Mouse (Mus musculus) thymus, postnatal 14 days (tissue): ENCODE measurements around the gene Lrrc49.

Experiments
- DNase-seq: peaks from one replicate; pipeline ENCODE4 v3.0.0; 2021

Gene Lrrc49

GRCm38 (mm10) chr9:60687891-60688324 lies at the start of gene Lrrc49:
Gene Lrrc49, minus strand, starts transcription at chr9:60688158.
- peak; percentile 78 for DNase-seq

- DNase-seq = no peak
These were observed 46.4 kb upstream of the Lrrc49 start for GRCm38 (mm10) chr9:60734321-60734720.

DNA sequence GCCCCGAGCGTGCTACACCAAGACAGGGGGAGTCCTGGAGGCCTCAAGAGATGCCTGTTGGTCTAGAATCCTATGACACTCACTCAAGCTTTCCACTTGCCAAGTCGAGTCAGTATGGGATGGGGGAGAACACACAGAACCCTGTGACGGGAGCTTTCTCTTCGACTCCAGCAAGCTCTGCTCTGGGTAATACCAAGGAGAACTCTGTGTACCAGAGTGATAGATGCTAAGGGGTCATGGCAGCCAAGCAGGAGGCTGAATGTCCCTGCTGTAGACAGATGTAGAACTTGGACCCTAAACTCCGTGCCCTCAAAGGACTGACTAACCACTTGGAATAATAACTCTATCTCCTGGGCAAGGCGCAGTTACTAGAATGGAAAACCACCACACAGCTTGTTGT lies 37.0 kb upstream of the Lrrc49 start:
- no peak for DNase-seq

DNA sequence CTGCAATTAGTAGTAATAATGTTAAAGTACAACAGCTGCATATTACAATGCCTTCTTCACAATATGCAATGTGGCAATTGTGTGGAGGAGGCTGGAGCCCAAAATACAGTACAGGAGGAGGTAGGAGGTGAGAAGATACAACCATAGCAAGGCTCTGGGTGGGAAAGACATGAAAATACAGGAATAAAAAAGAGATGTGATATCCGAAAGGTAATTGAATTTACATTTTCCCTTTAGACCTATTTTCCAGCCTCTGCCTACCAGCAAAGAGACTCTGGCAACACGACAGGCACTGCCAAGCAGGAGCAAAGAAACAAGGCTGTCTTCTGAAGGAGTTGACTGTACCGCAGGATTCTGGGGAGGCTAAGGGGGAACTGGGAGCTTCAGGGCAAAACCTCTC lies 31.7 kb upstream of the Lrrc49 start:
- no peak for DNase-seq

DNA sequence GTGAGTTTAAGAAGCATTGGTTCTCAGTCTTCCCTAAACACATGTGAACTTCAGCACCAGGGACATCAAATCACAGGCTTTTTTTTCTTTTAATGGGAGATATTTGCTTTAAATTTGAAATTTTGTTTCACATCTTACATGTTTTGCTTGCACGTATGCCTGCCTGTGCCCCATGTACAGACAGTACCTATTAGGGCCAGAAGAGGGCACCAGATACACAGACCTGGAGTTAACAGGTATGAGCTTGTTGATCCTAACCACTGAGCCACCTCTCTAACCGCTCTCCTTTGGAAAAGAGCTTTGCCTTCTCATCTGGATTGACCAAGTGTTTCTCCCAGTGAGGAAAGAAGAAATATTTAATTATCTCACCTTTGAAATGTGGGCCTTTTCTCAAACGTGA lies 30.3 kb upstream of the Lrrc49 start:
- DNase-seq = peak; percentile 64

DNA sequence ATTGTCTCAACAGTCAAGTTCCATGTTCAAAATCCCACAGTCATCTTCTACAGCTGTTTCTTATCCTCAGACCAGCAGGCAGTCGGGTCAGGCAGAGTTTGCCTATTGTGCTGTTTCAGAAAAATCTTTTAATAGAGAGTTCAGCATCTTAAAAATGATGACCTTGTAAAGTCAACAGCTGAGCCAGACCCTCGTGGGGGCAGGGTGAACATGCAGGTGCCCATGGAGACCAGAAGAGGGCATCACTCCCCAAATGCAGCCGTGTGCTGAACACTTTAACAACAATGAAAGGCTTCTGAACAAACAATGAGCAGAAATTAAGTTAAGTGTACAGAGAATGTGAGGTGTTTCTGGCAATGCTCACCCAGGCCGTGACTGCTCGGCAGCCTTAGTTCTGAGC lies 27.9 kb upstream of the Lrrc49 start:
- no peak for DNase-seq

GRCm38 (mm10) chr9:60715271-60715670 lies 27.3 kb upstream of the Lrrc49 start:
- no peak for DNase-seq

- DNase-seq = no peak
These were observed 26.2 kb upstream of the Lrrc49 start for GRCm38 (mm10) chr9:60714191-60714590.

- DNase-seq = no peak
These were observed 25.7 kb upstream of the Lrrc49 start for GRCm38 (mm10) chr9:60713616-60714015.

GRCm38 (mm10) chr9:60712771-60713541 lies 25.0 kb upstream of the Lrrc49 start, which contains the start of gene Larp6:
Gene Larp6, plus strand, starts transcription at chr9:60712989.
- no peak for DNase-seq

DNA sequence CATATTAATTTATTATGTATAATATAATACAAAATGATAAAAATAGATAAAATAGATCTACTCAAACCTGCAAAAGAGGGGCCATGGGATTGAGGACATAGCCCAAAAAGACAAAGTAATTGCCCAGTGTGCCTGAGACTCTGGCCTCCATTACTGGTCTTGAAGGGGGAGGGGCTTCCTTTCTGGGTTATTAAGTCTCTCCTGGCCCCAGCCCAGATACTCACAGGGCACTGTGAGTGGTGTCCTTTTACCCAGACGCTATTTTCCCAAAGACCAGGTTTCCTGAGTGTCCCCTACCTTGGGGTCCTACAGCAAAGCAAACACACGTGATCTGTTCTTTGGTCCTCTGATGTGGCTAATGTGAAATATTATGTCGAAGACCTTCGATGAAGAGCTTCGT lies 24.1 kb upstream of the Lrrc49 start:
- no peak for DNase-seq

DNA sequence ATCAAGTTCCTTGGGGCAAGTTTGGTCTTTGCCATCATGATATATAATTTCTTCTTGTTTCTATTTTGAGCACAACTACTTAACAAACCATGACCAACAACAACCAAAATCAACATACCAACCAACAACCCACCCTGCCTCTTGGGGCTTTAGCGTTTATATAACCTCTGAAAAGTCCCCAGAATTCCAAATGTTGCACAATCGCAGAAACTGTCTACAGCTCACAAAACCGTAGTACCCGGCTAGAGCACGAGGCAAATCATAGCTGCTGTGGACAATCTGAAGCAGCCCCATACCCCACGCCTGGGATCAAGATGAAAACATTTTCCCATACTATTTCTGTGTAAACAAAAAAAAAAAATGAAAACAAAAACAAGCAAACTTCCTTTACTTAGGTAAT lies 21.8 kb upstream of the Lrrc49 start:
- no peak for DNase-seq

DNA sequence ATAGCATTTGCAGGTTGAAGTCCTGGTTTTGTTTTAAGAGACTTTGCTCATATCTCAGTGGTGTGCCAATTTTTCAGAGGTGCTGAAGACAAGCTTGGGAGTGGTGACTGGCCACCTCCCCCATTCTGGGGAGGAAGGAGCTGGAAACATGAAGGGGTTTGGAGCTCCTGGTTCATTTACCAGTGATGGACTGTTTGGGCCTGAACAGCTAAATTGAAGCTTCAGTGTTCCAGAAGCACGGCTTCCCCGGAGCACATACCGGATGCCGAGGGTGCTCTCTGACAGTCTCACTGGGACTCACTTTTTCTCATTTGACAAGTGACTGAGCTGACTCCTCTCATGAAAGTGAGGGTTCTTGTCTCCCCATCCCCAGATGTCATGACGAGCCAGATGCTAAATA lies 20.6 kb upstream of the Lrrc49 start:
- DNase-seq = no peak

GRCm38 (mm10) chr9:60707594-60707993 lies 19.6 kb upstream of the Lrrc49 start:
- no peak for DNase-seq

- no peak for DNase-seq
These were observed 11.7 kb upstream of the Lrrc49 start for GRCm38 (mm10) chr9:60699581-60700231.

GRCm38 (mm10) chr9:60696271-60696985 lies 8.5 kb upstream of the Lrrc49 start:
- no peak for DNase-seq

DNA sequence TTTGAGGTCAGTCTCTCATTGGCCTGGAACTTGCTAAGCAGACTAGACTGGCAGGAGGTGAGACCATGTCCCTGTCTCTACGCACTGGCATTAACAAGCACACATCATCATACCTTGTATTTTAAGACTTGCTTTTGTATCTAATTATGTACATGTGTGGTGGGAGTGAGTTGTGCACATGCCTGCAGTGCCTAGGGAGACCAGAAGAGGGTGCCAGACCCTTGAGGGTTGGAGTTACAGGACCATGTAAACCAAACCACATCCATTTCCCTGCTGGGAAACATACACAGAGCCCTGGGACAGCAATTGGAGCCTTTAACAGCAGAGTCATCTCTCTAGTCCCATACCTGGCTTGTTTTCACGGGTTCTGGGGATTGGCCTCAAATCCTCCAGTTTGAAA lies 6.0 kb upstream of the Lrrc49 start:
- DNase-seq = peak; percentile 28

GRCm38 (mm10) chr9:60692624-60693023 lies 4.7 kb upstream of the Lrrc49 start:
- DNase-seq = no peak

DNA sequence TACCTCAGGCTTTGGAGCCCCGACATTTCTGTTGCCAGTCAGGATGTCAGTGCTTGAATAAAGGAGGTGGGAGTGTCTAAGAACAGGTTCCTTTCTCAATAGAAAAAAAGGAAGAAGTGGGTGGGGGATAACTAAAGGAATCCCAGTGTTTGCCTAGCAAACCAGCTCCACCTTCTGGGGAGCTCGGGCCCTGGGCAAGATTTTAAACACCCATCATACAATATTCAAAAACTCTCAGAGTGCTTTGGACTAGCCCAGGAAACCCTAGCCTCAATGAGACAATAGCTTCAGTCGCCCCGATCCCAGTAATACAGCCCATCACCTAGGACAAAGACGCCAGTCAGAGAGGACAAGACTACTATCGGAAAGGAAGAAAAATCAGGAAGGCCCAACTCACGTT lies 543 bp downstream of the Lrrc49 start:
- no peak for DNase-seq

DNA sequence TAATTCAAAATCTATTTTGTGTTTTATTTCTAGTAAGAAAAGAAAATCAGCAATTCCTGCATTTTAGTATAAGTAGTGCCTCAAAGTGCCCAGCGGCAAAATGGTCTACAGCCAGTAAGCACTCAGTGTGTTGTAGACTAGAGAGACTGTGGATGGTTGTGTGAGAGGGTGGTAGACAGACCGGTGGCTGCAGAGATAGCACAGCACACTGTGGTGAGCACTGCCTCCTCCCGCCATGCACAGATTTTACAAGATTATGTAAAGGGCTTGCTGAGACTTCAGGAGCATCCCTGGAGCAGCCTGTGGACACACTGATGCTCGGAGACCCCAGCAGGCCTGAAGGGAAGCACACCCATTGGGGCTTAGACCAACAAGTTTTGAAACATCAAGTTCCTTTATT lies 5.2 kb downstream of the Lrrc49 start:
- no peak for DNase-seq

- DNase-seq = peak; percentile 21
These were observed 7.0 kb downstream of the Lrrc49 start for GRCm38 (mm10) chr9:60681005-60681404.

DNA sequence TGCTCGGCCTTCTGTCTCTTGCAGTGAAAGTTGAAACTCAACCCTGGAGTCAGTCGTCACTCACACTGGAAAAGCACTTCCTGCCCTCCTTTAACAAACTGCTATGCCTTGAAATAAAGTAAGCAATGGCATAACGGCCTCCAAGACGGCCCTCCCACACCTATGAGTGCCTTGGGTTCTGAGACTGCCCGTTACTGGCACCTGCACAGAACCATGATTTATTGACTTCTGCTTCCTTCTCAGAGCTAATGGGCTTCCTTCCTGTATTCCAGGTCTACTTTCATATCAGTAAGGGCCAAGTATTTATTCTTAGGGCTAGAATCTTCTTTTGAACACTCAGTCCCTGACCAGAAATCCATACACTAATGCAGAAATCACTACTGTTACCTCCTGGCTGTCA lies 9.0 kb downstream of the Lrrc49 start:
- no peak for DNase-seq

DNA sequence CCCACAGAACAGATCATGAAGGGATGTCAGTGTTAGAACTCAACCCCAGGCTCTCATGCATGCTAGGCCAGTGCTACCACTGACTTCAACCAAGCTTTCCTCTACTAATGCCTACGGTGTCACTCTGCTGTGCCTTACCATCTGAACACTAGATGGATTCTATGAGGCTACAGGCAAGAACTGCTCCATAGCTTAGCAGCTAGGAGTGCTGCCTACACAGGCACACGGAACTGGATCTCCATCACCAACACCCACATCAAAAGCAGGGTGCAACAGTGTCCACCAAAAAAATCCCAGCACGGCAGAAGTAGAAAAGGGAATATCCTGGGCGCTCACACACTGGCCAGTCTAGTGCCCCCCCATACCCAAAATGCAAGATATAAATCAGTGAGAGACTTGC lies 11.5 kb downstream of the Lrrc49 start:
- DNase-seq = no peak

GRCm38 (mm10) chr9:60674780-60675179 lies 13.2 kb downstream of the Lrrc49 start:
- DNase-seq = no peak
